Mouse (Mus musculus) bone marrow, adult 2 months (tissue): ENCODE results near the gene Frmd5. TPM values are rescaled to one million over a fixed set of nuclear protein-coding genes. Genes with fewer than 3 reads are reported as not detected.
"Not testable (repeated sequence)": the region's sequence is repeated elsewhere in the genome, so short reads cannot be mapped to it uniquely, and the experiment has no call there.

Experiments
- H3K27ac ChIP-seq: fragments of 200-500 bp; 2 replicates; pipeline ENCODE4 v1.5.1; 2012; ENCODE audit warnings: low read depth, mild to moderate bottlenecking, control low read depth, inconsistent platforms, low read length; ENCODE audit not compliant: control insufficient read depth, poor library complexity, insufficient read depth
- H3K4me1 ChIP-seq: fragments of 200-500 bp; 2 replicates; pipeline ENCODE4 v1.6.1; 2011; ENCODE audit warnings: low read length; ENCODE audit not compliant: control insufficient read depth, insufficient read depth
- H3K4me3 ChIP-seq: fragments of 200-500 bp; replicated peaks from 2 replicates; pipeline ENCODE3; 2011; ENCODE audit warnings: mild to moderate bottlenecking, low read depth, low read length, control low read depth; ENCODE audit not compliant: control insufficient read depth
- CTCF ChIP-seq: fragments of 200-500 bp; IDR thresholded peaks from 2 replicates; pipeline ENCODE4 v1.5.1; 2011; ENCODE audit warnings: low read length, control low read depth; ENCODE audit not compliant: control insufficient read depth, insufficient read depth
- POLR2A ChIP-seq: fragments of 200-500 bp; IDR thresholded peaks from 2 replicates; pipeline ENCODE4 v1.6.1; 2011; ENCODE audit warnings: low read depth, mild to moderate bottlenecking, control low read depth, low read length, borderline replicate concordance; ENCODE audit not compliant: control insufficient read depth
- WGBS: fragments of 180-500 bp; shearing (Covaris S2); methylation state at CpG from one replicate; pipeline ENCODE4 v1.1.7; 2018; 5-methylcytosine and 5-hydroxymethylcytosine counted together
- polyA plus RNA-seq: library from polyadenylated mRNA; stranded (reverse); fragments of >200 nt; gene quantifications from 2 replicates; pipeline ENCODE4 v1.2.4, GENCODE M21; 2011; ENCODE audit warnings: low replicate concordance; ENCODE audit not compliant: missing spikeins, insufficient read depth, insufficient read length

The Frmd5 gene
- polyA plus RNA-seq, 1 experiment: not detected

DNA sequence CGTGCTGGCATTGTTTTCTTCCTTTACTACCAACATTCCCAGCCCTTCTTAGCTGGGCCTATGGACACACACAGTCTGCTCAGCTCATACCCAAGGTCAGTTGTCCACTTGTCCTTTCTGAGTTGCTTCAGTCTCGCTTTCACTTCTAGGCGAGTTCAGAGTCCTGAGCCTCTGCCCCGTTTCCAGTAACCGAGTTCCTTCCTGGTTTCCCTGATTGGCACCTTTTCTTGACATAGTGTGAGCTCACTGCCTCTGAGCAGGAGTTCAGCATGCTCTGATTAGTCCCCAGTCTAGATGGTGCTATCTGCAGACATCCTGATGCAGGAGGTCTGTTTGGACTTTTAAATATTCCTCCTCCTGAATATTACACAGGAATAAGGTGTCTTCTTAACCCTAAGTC lies 17.8 kb upstream of the Frmd5 start:
- Histone ChIP-seq H3K4me3 (no peak overlapping the region), H3K27ac (no peak overlapping the region), H3K4me1 (no peaks in the 10 kb centered on the region)
- no peak for TF ChIP-seq CTCF
- no peak for TF ChIP-seq POLR2A
- 39% methylated on average over 5 of the region's 5 CpGs for WGBS

DNA sequence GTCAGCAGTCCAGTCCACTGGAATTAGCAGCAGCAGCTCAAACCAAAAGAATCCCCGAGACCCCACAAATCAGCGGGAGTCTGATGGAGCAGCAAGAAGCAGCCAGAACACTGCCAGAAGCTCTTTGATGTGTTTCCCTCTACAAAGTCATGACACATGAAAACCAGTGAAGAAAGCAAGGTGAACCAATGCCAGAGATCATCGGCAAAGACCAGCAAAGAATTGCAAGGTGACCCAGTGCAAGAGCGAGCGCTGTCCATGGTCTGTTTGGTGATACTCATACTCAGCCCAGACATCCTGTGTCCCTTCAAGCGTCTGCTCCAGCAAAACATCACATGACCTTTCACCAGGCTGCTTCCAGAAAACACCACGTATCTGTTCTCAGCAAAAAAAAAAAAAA lies 14.9 kb upstream of the Frmd5 start:
- no peak for TF ChIP-seq POLR2A
- TF ChIP-seq CTCF: no peak
- Histone ChIP-seq H3K4me1 (no peaks in the 10 kb centered on the region), H3K4me3 (no peak overlapping the region), H3K27ac (no peak overlapping the region)
- 90% methylated on average over 7 of the region's 7 CpGs for whole genome bisulfite sequencing

DNA sequence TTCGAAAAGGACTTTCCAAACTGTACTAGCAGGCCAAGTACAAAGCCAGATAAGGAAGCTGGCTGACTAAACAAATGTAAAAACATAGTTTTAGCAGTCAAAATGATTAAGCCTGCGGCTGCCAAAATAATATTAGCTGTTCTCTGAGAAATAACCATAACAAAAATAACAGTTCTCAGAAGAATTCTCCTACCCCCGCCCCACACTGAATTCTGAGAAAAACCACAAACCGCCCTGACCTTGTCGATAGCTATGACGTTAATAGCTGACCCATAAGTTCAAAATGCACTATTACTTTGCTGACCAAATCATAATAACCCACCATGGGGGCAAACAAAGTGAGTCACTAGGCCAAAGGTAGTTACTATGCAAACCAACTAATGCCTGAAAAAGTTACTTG lies 4.0 kb upstream of the Frmd5 start:
- H3K4me3 ChIP-seq, H3K27ac ChIP-seq, H3K4me1 ChIP-seq: not testable (repeated sequence)
- WGBS: 73% methylated on average over 6 of the region's 6 CpGs

DNA sequence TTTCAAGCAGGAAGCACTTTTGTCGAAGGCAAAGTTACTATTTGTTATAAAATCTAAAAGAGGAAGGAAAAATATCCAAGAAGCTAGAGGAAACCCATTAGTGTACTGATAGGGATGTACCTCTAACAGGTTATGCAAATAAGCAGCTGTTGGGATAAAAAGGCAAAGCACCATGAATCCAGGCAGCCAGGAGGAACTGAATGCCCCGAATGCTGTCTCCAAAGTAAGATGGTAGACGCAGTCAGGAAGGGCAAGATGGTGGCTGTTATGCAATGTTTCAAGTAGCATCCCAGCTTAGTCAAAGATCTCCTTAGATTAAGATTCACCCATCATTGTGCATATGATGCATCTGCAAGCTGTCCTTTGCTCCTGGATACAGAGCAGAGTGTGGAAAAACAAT lies 2.2 kb upstream of the Frmd5 start:
- H3K4me1 ChIP-seq: no peaks in the 10 kb centered on the region
- no peak overlapping the region for H3K27ac ChIP-seq
- TF ChIP-seq POLR2A (no peak), CTCF (no peak)
- WGBS: 42% methylated on average over 3 of the region's 3 CpGs
- no peak overlapping the region for H3K4me3 ChIP-seq

DNA sequence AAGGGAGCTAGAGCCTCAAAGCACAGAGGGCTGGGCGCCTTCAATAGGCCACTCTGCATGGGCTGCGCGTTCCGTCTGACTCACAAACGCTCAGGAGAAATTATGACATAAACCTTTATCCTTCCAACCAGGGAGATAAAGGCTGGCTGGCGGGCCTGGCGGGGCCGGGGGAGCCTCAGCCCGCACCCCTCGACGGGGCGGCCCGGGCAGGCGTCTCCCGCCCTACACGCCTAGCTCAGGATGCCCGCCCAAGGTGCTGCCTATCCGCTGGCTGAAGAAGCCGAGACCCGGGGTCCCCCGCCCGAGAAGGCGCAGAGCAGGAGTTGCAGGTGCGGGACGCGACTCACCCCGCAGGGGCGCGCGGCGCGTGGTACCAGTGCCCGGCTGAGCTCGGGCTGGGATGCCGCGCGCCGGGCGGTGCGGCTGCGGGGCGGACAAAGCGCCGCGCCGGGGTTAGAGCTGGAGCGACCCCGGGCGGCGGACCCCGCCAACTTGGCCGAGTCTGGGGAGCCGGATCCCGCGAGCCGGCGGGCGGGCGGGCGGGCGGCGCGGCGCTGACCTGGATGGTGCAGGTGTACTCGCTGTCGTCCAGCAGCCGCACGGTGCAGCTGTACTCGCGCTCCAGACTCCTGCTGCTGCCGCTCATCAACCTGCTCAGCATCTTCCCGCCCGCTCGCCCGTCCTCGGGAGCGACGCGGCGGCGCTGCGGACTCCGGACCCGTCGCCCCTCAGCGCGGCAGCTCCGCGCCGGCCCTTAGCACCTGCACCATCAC lies 530 bp downstream of the Frmd5 start:
- TF ChIP-seq CTCF (no peak), POLR2A (no peak)
- Histone ChIP-seq H3K27ac (no peak overlapping the region; the same call in 1 of the 2 replicates), H3K4me1 (no peaks in the 10 kb centered on the region), H3K4me3 (peak overlapping the region; percentile 12)
- WGBS: 3% methylated on average over 90 of the region's 90 CpGs

DNA sequence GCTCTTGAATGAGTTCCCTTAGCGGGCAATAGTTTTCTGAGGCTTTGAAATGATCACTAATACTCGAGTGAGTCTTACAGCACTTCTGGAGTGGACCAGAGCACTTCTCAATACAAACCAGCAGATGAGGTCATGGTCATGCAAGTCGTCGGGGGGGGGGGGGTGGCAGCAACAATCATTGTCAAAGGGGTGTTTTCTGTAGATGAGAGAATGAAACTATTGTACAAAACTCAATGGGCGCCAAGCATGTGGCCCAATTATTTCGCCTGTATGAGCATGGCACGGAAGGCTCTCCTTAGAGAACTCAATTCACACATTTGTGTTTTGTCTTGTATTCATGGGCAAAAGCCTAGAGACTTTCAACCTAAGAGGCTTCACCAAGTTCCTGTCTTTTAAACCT lies 7.8 kb downstream of the Frmd5 start:
- Histone ChIP-seq H3K4me1 (no peaks in the 10 kb centered on the region), H3K27ac (no peak overlapping the region), H3K4me3 (no peak overlapping the region)
- WGBS: 78% methylated on average over 7 of the region's 7 CpGs
- no peak for TF ChIP-seq POLR2A

DNA sequence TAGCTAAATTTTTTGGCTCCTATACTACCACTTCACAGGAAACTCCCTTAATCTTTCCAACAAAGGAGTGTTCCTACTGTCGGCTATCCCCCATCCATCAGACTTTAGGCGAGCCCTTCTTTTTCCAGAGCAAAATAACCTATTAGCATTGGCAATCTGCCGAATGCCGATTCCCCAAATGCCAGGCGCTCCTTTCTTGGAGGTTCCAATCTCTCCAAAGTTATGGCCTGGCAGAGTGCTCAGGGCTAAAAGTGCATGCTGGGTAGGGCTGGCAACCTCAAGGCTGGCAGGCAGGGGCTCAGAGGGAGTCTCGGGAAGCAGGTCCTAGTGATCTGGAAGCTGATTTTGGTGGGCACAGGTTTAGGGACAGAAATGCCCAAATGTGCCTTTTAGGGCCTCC lies 10.9 kb downstream of the Frmd5 start:
- Histone ChIP-seq H3K4me1 (no peaks in the 10 kb centered on the region), H3K27ac (no peak overlapping the region), H3K4me3 (no peak overlapping the region)
- TF ChIP-seq POLR2A (no peak), CTCF (no peak)
- WGBS: 89% methylated on average over 6 of the region's 6 CpGs

DNA sequence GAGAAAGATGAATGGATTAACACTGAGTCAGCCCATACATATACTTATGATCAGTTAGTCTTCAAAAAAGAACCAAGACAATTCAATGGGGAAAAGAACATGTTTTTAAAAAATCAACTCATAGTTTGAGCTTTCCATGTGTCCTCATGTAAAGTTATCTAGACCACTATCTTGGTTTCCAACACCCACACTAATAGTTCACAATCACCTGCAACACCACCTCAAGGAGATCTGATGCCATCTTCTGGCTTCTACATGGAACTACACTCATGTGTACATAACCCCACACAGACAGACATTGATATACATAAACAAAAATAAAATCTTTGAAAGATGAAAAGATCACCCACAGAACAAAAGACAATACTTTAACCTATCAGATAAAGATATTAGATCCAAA lies 17.1 kb downstream of the Frmd5 start:
- no peak for TF ChIP-seq POLR2A
- no peak for TF ChIP-seq CTCF
- Histone ChIP-seq H3K27ac (no peak overlapping the region), H3K4me1 (no peaks in the 10 kb centered on the region; the same call in 1 of the 2 replicates), H3K4me3 (no peak overlapping the region)

DNA sequence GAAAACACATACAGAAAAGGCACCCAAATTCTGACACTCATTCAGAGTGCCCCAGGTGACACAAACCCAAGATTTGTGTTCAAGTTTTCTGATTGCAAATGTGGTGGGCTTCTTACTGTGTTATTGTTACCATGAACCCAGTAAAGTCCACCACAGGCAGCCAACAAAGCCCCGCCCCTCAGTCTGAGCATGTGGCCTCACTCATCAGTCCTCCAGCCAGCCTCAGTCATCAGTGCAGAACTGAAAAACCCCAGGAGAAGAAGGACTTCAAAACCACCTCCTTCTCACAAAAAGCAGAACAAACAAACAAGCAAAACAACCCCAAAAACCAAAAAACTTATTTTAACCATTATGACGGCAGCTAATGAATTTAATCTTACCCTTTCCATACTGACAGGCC lies 18.5 kb downstream of the Frmd5 start:
- TF ChIP-seq CTCF (no peak), POLR2A (no peak)
- H3K27ac ChIP-seq: no peak overlapping the region
- H3K4me1 ChIP-seq: no peaks in the 10 kb centered on the region; the same call in 1 of the 2 replicates
- WGBS: 80% methylated on average over 2 of the region's 2 CpGs
- no peak overlapping the region for H3K4me3 ChIP-seq
